Mouse (Mus musculus): ENCODE measurements around the gene Epn2.

GRCm38 (mm10) chr11:61550631-61551030, 28.9 kb downstream of the Epn2 start:
- TF ChIP-seq POLR2A (IDR thresholded peaks at IDR 0.05; ENCODE audit: insufficient read length, low read depth) (no peak), MAX (IDR thresholded peaks at IDR 0.05; ENCODE audit: low read depth) (no peak), TCF12 (IDR thresholded peaks at IDR 0.05; ENCODE audit: insufficient read depth, poor library complexity, severe bottlenecking) (no peak), REST (IDR thresholded peaks at IDR 0.05; ENCODE audit: insufficient read depth, insufficient read length) (no peak)
